Mouse (Mus musculus): ENCODE results near the gene Tmem216. TPM values are rescaled to one million over a fixed set of nuclear protein-coding genes. Genes with fewer than 3 reads are reported as not detected.
"Not testable (repeated sequence)": the region's sequence is repeated elsewhere in the genome, so short reads cannot be mapped to it uniquely, and the experiment has no call there.

Tmem216 gene
- polyA plus RNA-seq, 1 experiment from 2014 or later, result 63.1 TPM

DNA sequence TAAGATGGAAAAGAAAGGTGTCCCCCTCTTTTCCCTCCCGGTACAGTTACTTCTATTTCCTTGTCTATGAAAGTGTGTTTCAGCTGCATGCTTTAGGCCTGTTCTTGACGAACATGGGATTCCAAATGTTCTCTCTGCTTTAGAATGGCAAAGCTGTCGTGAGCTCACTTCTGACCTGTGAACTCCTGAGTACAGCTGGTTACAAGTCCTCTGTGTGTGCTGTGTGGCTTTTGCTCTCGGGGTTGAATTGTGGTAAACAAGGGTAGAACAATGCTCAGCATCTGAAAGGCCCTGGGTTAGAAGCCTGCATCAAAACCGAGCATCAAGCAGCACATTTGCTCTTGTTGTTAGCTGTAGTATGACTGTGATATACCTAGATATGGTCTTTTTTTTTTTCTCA is 6.3 kb upstream of the Tmem216 start:
- Histone ChIP-seq H3K4me1 (replicated peaks) (no peaks in the 10 kb centered on the region), H3K27ac (no peak overlapping the region), H3K4me3 (replicated peaks) (no peak overlapping the region), H3K4me2 (no peak overlapping the region), H3K9ac (replicated peaks) (no peak overlapping the region; the same call in 1 of the 2 replicates), H3K27me3 (no peaks in the 10 kb centered on the region), H3K9me3 (no peaks in the 10 kb centered on the region), H3K36me3 (no peaks in the 10 kb centered on the region)
- no peak for ATAC-seq (ENCODE audit: insufficient number of reproducible peaks, insufficient read depth, low FRiP score, low TSS enrichment, low read depth)
- 64% methylated on average over 5 of the region's 5 CpGs for WGBS

DNA sequence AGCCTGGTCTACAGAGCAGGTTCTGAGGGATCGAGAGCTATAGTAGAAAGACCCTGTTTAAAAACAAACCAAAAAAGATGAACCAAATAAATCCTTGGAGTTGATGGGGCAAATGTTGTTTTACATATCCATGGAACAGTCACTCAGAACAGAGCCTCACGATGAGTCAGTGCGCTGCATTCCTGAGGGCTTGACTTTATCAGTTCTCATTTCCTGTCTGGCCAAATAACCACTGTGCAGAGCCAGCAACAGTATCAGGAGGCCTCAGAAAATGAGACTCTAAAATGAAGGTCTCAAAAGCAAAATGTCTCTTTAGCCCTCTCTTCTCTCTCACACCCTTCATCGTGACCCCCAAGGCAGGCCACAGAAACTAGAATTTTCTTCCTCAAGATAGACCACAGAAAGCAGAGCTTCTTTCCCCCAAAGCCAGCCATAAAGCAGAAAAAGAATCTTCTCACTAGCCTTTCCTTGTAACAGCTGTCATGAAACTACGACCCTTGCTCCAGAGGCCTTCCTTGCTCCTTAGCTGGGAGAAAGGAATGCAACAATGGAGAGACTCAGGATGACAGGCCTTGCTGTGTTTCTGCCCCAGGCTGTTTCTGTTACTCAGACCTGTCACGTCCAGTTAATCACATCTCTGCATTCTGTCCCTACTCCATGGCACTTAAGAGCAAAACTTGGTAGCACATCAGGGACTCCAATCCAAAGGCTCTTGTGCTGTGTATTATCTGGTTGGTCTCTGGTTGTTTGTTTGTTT is 5.7 kb upstream of the Tmem216 start:
- Histone ChIP-seq H3K9me3 (no peaks in the 10 kb centered on the region), H3K36me3 (no peaks in the 10 kb centered on the region), H3K4me3 (replicated peaks) (no peak overlapping the region), H3K9ac (replicated peaks) (no peak overlapping the region), H3K27ac (no peak overlapping the region), H3K27me3 (no peaks in the 10 kb centered on the region), H3K4me1 (replicated peaks) (peaks cover under 1% of the 10 kb centered on the region; the same call in 1 of the 2 replicates), H3K4me2 (no peak overlapping the region)
- ATAC-seq (ENCODE audit: insufficient number of reproducible peaks, insufficient read depth, low FRiP score, low TSS enrichment, low read depth), result no peak
- WGBS, result 68% methylated on average over 6 of the region's 6 CpGs

DNA sequence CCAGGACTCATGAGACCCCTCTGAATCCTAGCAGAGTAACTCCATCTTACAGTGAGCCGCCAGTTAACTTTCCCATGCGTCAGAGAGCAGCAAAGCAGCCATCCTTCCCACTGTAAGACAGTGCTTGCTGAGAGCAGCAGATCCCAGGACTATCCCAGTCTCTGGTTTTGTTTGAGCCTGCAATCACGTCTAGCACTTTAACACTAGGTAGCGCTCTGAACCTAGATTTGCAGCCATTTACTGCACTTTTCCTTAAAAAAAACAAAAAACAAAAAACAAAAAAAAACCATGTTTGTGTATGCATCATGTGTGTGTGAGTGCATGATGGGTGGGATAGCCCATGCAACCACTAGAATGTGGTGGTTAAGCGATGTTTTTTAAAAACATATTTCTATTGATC is 4.1 kb upstream of the Tmem216 start:
- H3K9me3 ChIP-seq, result no peaks in the 10 kb centered on the region
- WGBS, result 36% methylated on average over 5 of the region's 5 CpGs
- H3K27me3 ChIP-seq, result no peaks in the 10 kb centered on the region
- H3K4me1 ChIP-seq (replicated peaks), result peaks cover 10% of the 10 kb centered on the region
- no peak for ATAC-seq (ENCODE audit: insufficient number of reproducible peaks, insufficient read depth, low FRiP score, low TSS enrichment, low read depth)
- H3K27ac ChIP-seq, result no peak overlapping the region
- no peaks in the 10 kb centered on the region for H3K36me3 ChIP-seq
- no peak overlapping the region for H3K4me3 ChIP-seq (replicated peaks)
- H3K9ac ChIP-seq (replicated peaks), result no peak overlapping the region
- no peak overlapping the region for H3K4me2 ChIP-seq

DNA sequence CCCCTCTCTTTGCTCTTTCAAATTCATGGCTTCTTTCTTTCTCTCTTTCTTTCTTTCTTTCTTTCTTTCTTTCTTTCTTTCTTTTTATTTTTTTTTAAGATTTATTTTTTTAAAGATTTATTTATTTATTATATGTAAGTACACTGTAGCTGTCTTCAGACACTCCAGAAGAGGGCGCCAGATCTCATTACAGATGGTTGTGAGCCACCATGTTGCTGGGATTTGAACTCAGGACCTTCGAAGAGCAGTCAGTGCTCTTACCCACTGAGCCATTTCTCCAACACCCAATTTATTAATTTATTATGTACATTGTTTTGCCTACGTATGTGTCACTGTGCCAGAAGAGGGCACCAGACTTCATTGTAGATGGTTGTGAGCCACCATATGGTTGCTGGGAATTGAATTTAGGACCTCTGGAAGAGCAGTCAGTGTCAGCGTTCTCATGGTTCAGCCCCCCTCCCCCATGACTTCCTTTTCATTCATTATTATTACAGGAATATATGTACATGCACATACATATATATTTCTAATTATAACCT is 1.9 kb upstream of the Tmem216 start:
- not testable (repeated sequence) for H3K36me3 ChIP-seq

DNA sequence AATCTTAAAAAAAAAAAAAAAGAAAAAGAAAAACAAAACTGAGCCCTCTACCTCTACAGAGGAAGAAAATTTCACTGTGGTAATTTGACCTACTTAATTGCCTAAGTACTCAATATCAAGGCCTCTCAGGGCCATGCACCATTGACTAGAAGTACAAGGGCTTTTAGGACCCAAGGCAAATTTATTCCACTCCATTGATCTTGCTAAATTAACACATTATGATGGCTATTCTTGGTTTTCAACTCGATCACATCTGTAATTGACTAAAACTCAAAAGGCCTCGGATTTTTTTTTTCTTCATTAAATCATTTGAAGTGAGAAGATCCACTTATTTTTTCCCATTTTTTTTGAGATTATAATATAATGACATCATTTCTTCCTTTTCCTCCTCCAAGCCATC is 1.4 kb upstream of the Tmem216 start:
- H3K4me3 ChIP-seq (replicated peaks), result no peak overlapping the region
- WGBS, result 74% methylated on average over 2 of the region's 2 CpGs
- ATAC-seq (ENCODE audit: insufficient number of reproducible peaks, insufficient read depth, low FRiP score, low TSS enrichment, low read depth), result no peak
- H3K27ac ChIP-seq, result no peak overlapping the region
- no peaks in the 10 kb centered on the region for H3K9me3 ChIP-seq
- no peak overlapping the region for H3K4me2 ChIP-seq
- no peaks in the 10 kb centered on the region for H3K27me3 ChIP-seq
- peaks cover 3% of the 10 kb centered on the region; the same call in 1 of the 2 replicates for H3K36me3 ChIP-seq
- peaks cover 16% of the 10 kb centered on the region for H3K4me1 ChIP-seq (replicated peaks)
- no peak overlapping the region for H3K9ac ChIP-seq (replicated peaks)

More for the DNA sequence above, 1.9 kb upstream of the Tmem216 start:
- not testable (repeated sequence) for H3K27ac ChIP-seq; H3K9me3 ChIP-seq; H3K9ac ChIP-seq (replicated peaks); H3K27me3 ChIP-seq; H3K4me3 ChIP-seq (replicated peaks); H3K4me2 ChIP-seq; ATAC-seq (ENCODE audit: insufficient number of reproducible peaks, insufficient read depth, low FRiP score, low TSS enrichment, low read depth)
- peaks cover 16% of the 10 kb centered on the region for H3K4me1 ChIP-seq (replicated peaks)
- WGBS, result 74% methylated on average over 4 of the region's 4 CpGs

DNA sequence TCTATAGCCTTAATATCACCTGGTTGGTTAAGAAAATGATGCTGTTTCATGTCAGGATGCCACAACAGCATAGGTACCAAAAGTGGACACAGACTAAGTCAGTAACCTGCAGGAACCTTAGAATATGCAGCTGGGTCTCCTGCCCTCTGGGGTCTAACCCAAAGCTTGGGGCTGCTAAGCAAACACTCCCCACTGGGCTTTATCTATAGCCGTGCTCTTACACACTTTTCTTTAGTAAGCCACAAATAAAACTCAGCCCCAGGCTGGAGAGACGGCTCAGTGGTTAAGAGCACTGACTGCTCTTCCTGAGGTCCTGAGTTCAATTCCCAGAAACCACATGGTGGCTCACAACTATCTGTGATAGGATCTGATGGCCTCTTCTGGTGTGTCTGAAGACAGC is 963 bp upstream of the Tmem216 start:
- no peak overlapping the region for H3K27ac ChIP-seq
- ATAC-seq (ENCODE audit: insufficient number of reproducible peaks, insufficient read depth, low FRiP score, low TSS enrichment, low read depth), result no peak

DNA sequence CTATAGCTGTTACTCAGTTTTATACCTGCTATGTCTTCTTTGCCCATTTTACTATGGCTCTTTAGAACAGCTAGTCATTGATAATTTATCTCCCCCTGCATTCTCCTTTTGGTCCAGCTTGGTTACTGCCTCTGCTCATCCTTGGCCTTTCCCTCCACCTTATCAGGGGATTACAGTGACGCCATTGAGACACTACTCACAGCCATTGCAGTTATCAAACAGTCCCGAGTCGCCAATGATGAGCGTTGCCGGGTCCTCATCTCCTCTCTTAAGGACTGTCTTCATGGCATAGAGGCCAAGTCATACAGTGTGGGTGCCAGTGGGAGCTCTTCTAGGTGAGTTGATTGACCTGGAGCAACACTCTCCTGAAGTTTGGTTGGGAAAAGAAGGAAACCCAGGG is 16.6 kb downstream of the Tmem216 start:
- 94% methylated on average over 5 of the region's 5 CpGs for WGBS
- Histone ChIP-seq H3K27me3 (no peaks in the 10 kb centered on the region), H3K36me3 (peaks cover 94% of the 10 kb centered on the region)

More for the DNA sequence above, 963 bp upstream of the Tmem216 start:
- Histone ChIP-seq H3K36me3 (peaks cover 7% of the 10 kb centered on the region; the same call in 1 of the 2 replicates), H3K9ac (replicated peaks) (no peak overlapping the region), H3K4me3 (replicated peaks) (no peak overlapping the region), H3K9me3 (no peaks in the 10 kb centered on the region), H3K27me3 (no peaks in the 10 kb centered on the region), H3K4me2 (no peak overlapping the region), H3K4me1 (replicated peaks) (peaks cover 16% of the 10 kb centered on the region)
- 66% methylated on average over 2 of the region's 2 CpGs for WGBS

DNA sequence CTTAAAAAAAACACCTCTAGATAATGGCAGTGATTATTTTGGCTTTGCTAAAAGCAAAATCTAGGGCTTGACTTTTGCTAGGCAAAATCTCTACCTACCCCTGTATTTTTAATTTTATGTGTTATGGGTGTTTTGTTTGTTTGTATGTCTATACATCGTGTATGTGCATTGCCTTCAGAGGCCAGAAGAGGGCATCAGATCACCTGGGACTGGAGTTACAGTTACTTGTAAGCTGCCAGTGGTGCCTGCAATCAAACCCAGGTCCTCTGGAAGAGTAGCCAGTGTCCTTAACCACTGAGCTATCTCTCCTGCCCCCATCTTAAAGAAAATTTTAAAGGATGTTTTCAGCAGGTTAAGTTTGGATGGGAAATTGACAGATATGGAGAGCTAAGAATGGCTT is 26.0 kb downstream of the Tmem216 start:
- WGBS, result 97% methylated on average over 1 of the region's 1 CpGs
- Histone ChIP-seq H3K9me3 (no peaks in the 10 kb centered on the region), H3K9ac (replicated peaks) (no peak overlapping the region), H3K27me3 (no peaks in the 10 kb centered on the region), H3K27ac (no peak overlapping the region), H3K4me3 (replicated peaks) (no peak overlapping the region), H3K36me3 (peaks cover 60% of the 10 kb centered on the region), H3K4me2 (no peak overlapping the region), H3K4me1 (replicated peaks) (peaks cover 17% of the 10 kb centered on the region)
- no peak for ATAC-seq (ENCODE audit: insufficient number of reproducible peaks, insufficient read depth, low FRiP score, low TSS enrichment, low read depth)

More for the DNA sequence above, 16.6 kb downstream of the Tmem216 start:
- Histone ChIP-seq H3K9me3 (no peaks in the 10 kb centered on the region), H3K4me1 (replicated peaks) (no peaks in the 10 kb centered on the region), H3K9ac (replicated peaks) (no peak overlapping the region), H3K4me2 (no peak overlapping the region), H3K4me3 (replicated peaks) (no peak overlapping the region), H3K27ac (no peak overlapping the region)
- ATAC-seq (ENCODE audit: insufficient number of reproducible peaks, insufficient read depth, low FRiP score, low TSS enrichment, low read depth), result no peak

DNA sequence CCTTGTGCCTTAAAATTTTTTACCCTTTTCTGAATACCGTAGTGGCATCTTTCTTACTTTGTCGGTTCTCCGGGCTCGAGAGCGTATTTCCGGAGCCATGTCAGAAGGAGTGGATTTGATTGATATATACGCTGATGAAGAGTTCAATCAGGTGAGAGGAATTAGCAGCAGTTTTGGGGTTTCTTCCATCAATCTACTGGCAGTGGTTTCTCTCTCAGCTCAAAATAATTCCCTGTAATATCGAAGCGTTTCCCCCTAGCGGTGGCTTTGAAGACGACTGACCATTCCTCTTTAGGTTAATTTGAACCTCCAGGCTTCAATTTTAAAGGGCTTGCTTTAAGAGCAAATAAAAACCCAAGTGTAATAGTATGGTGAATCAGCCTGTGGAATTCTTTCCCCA is 30.1 kb downstream of the Tmem216 start, which contains the start of gene Sdhaf2:
Gene Sdhaf2 (minus strand): TSS at position 233 of the 400 bp plus-strand sequence.
- Histone ChIP-seq H3K36me3 (peaks cover 24% of the 10 kb centered on the region), H3K27ac (peak within 1 kb of the TSS; percentile 99), H3K4me1 (replicated peaks) (peaks cover 21% of the 10 kb centered on the region), H3K4me2 (peak within 1 kb of the TSS; percentile 73), H3K9ac (replicated peaks) (peak within 1 kb of the TSS; percentile 97), H3K27me3 (no peaks in the 10 kb centered on the region), H3K9me3 (no peaks in the 10 kb centered on the region), H3K4me3 (replicated peaks) (peak within 1 kb of the TSS; percentile 90)
- under 1% methylated on average over 11 of the region's 11 CpGs for WGBS
- no peak for ATAC-seq (ENCODE audit: insufficient number of reproducible peaks, insufficient read depth, low FRiP score, low TSS enrichment, low read depth)

DNA sequence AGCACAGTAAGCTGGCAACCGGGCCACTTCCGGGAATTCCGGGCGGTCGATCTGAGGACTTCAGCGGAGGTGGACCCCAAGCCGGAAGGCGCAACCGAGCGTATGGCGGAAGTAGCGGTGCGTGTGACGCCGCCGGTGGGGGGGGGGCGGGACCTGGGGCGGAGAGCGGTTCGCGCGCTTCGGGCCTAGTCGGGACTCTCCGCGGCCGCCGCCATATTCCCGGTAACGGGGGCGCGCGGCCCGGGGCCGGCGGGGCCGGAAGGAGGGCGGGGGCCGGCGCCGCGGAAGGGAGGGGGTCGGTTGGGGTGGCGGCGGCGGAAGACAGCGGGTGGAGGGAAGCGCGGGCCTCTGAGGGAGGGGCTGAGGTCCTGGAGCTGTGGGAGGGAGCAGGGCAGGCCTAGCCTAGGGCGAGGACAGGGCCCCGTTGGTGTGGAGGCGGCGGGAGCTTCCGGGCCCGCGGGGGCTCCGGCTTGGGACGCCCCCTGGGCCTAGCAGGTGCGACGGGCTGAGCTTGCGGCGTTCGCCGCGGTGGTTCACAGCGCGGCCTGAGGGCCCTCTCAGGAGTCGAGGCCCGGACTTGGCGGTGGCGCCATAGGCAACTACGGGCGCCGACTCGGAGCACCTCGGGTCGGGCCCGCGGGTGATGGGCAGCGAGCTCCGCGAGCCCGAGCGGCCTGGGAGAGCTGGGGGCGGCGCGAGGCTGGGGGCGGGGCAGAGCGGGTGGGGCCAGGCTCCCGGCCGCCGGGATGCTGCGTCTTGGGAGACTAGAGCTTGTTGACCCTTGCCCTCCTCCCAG is 30.7 kb downstream of the Tmem216 start, which contains the start of gene Cpsf7:
Gene Cpsf7 (plus strand): TSS at position 161 of the 796 bp plus-strand sequence.
- H3K9me3 ChIP-seq, result no peaks in the 10 kb centered on the region
- peaks cover 18% of the 10 kb centered on the region for H3K36me3 ChIP-seq
- peaks cover 21% of the 10 kb centered on the region for H3K4me1 ChIP-seq (replicated peaks)
- H3K4me3 ChIP-seq (replicated peaks), result peak within 1 kb of the TSS; percentile 90
- H3K4me2 ChIP-seq, result peak within 1 kb of the TSS; percentile 73
- peak within 1 kb of the TSS; percentile 97 for H3K9ac ChIP-seq (replicated peaks)
- H3K27me3 ChIP-seq, result no peaks in the 10 kb centered on the region
- peak; percentile 94 for ATAC-seq (ENCODE audit: insufficient number of reproducible peaks, insufficient read depth, low FRiP score, low TSS enrichment, low read depth)
- under 1% methylated on average over 86 of the region's 93 CpGs for WGBS
- H3K27ac ChIP-seq, result peak within 1 kb of the TSS; percentile 99

DNA sequence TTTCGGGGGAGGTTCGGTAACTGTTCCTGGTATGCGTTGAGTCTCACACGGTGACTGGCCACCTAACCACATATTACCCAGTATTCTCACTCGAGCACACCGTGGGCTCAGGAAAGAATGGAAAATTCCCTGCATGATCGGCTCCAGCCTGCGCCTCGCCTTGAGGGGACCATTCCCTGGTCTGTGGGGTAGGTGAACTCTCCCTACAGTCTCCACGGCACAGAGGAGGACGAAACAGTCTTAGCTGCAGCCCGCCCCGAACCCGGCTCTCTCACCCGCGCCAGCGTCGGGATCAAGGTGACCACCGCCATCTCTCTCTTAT is 31.3 kb downstream of the Tmem216 start:
- Histone ChIP-seq H3K4me3 (replicated peaks) (peak overlapping the region; percentile 90), H3K4me2 (peak overlapping the region; percentile 73), H3K4me1 (replicated peaks) (peaks cover 21% of the 10 kb centered on the region), H3K36me3 (peaks cover 14% of the 10 kb centered on the region), H3K27ac (peak overlapping the region; percentile 99), H3K9me3 (no peaks in the 10 kb centered on the region), H3K27me3 (no peaks in the 10 kb centered on the region), H3K9ac (replicated peaks) (peak overlapping the region; percentile 97)
- peak; percentile 49; the same call in 1 of the 2 replicates for ATAC-seq (ENCODE audit: insufficient number of reproducible peaks, insufficient read depth, low FRiP score, low TSS enrichment, low read depth)
- WGBS, result under 1% methylated on average over 19 of the region's 19 CpGs
